Mouse (Mus musculus) megakaryocyte, embryonic 14.5 days (primary cell): ENCODE measurements around the gene Anapc15-ps. TPM values are rescaled to one million over a fixed set of nuclear protein-coding genes. Genes with fewer than 3 reads are reported as not detected.
"Not testable (repeated sequence)": the region's sequence is repeated elsewhere in the genome, so short reads cannot be mapped to it uniquely, and the experiment has no call there.

Experiments
- H3K27me3 ChIP-seq: replicated peaks from 2 replicates; pipeline ENCODE3; 2012; ENCODE audit warnings: inconsistent platforms
- H3K36me3 ChIP-seq: replicated peaks from 2 replicates; pipeline ENCODE3; 2012; ENCODE audit warnings: low read length, inconsistent platforms, mixed read lengths
- H3K4me1 ChIP-seq: 2 replicates; pipeline ENCODE4 v1.6.1; 2012; ENCODE audit warnings: inconsistent platforms
- H3K4me3 ChIP-seq: replicated peaks from 2 replicates; pipeline ENCODE3; 2012; ENCODE audit warnings: moderate library complexity, mild to moderate bottlenecking, inconsistent platforms
- H3K9me3 ChIP-seq: 2 replicates; pipeline ENCODE4 v1.6.1; 2012; ENCODE audit warnings: inconsistent platforms
- FLI1 ChIP-seq: IDR thresholded peaks from 2 replicates; pipeline ENCODE4 v1.6.1; 2012; ENCODE audit warnings: low read length, inconsistent platforms, mixed read lengths
- GATA1 ChIP-seq: IDR thresholded peaks from 3 replicates; pipeline ENCODE4 v1.6.1; 2012; ENCODE audit warnings: mixed read lengths, low read length, inconsistent platforms, borderline replicate concordance
- polyA plus RNA-seq: library from polyadenylated mRNA; stranded (reverse); fragments of >175 nt; gene quantifications from 2 replicates; pipeline ENCODE4 v1.2.3, GENCODE M21; 2012; ENCODE audit warnings: low replicate concordance; ENCODE audit not compliant: insufficient read depth

Anapc15-ps gene
- polyA plus RNA-seq, 1 experiment = not detected

DNA sequence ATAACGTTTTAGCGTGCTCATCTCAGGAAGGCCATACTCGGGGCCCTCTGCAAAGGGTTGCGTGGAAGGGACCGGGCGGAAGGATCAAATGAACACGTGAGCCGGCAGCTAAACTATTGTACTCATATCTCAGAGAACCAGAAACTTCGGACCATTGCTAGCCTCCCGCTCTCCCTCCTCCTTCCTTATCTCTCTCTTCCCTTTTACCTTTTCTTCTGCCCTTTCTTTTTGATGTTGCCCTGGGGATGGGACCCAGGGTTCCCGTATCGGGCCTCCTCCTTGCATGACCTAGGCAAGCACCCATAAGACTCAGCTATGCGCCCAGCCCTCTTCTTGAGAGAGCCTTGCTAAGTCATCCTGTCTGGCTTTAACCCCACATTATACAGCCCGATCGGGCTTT is 38.5 kb downstream of the Anapc15-ps start:
- peaks cover 26% of the 10 kb centered on the region for H3K4me1 ChIP-seq
- H3K36me3 ChIP-seq = no peaks in the 10 kb centered on the region
- TF ChIP-seq GATA1 = no peak
- no peak for TF ChIP-seq FLI1
- H3K4me3 ChIP-seq = no peak overlapping the region
- H3K9me3 ChIP-seq = peaks cover 3% of the 10 kb centered on the region; the same call in 1 of the 2 replicates
- H3K27me3 ChIP-seq = peaks cover 3% of the 10 kb centered on the region

GRCm38 (mm10) chr10:95634261-95634660 is 39.0 kb downstream of the Anapc15-ps start:
- peaks cover 3% of the 10 kb centered on the region; the same call in 1 of the 2 replicates for H3K9me3 ChIP-seq
- peaks cover 26% of the 10 kb centered on the region for H3K4me1 ChIP-seq
- no peak for TF ChIP-seq GATA1
- TF ChIP-seq FLI1 = no peak
- H3K36me3 ChIP-seq = no peaks in the 10 kb centered on the region
- H3K27me3 ChIP-seq = peaks cover 4% of the 10 kb centered on the region
- H3K4me3 ChIP-seq = no peak overlapping the region

DNA sequence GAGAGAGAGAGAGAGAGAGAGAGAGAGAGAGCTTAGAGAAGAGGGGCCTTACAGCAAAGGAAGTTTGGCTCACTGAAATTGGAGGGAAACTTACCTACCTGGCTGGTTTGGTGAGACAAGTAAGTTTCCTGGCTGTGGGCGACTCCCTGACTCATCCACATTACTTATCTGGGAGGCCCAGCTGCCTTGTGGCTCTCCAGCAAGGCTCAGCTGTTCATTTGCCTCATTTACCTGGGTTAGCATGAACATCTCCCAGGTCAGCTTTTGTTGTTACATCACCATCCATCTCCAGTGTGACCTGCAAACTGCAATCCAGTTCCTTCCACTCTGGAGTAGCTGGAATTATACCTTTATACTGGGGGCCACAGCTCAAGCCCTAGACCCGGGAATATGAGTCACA is 41.7 kb downstream of the Anapc15-ps start:
- Histone ChIP-seq H3K36me3 (no peaks in the 10 kb centered on the region), H3K4me3 (no peak overlapping the region), H3K9me3 (no peaks in the 10 kb centered on the region), H3K27me3 (peaks cover 9% of the 10 kb centered on the region), H3K4me1 (peaks cover 24% of the 10 kb centered on the region)
- TF ChIP-seq FLI1 (no peak), GATA1 (no peak)

DNA sequence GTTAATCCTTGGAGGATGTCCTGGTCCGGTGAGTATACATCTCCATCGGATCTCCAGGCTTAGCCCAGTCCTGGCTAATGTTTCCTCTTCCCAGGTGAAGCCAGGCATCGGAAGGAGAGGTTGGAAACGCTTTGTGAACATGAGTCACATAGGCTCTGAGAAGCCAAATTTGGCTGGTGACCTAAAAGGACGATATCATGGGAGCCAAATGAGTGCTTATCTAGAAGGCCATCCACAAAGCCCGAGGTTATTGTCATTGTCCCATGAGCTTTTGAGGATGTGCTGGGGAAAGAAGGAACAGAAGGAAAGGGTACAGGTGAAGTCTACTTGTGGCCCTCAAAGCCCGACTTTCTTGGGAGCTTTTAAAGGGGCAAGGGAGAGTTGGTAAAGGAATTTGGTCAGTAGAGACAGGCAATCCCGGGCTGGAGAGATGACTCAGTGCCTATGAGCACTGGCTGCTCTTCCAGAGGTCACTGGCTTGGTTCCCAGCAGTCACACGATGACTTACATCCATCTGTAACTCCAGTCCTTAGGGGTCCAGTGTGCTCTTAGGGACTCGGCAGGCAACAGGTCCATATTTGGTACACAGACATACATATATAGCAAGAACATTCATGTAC is 42.4 kb downstream of the Anapc15-ps start:
- no peaks in the 10 kb centered on the region for H3K9me3 ChIP-seq
- peaks cover 9% of the 10 kb centered on the region for H3K27me3 ChIP-seq
- H3K4me1 ChIP-seq = peaks cover 17% of the 10 kb centered on the region
- no peak overlapping the region for H3K4me3 ChIP-seq
- TF ChIP-seq GATA1 (no peak), FLI1 (no peak)
- H3K36me3 ChIP-seq = no peaks in the 10 kb centered on the region

DNA sequence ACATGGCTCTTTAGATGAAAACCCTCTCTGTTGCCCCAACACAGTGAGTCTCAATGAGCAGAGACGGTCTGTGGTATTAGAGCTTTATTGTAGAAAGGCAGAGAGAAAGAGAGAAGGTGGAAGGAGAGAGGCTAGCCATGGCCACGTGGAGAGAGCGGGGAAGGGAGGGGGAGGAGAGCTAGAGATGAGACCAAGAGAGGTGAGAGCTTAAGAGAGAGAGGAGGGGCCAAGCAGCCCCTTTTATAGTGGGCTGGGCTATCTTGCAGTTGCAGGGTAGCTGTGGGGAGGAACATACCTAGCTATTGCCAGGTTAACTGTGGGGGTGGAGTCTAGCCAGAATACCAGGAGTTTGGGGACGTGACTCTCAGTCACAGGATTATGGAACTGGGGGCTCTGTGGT is 43.1 kb downstream of the Anapc15-ps start:
- H3K4me3 ChIP-seq, H3K36me3 ChIP-seq, H3K27me3 ChIP-seq, H3K9me3 ChIP-seq: not testable (repeated sequence)
- H3K4me1 ChIP-seq = peaks cover 17% of the 10 kb centered on the region

GRCm38 (mm10) chr10:95628338-95628737 is 44.9 kb downstream of the Anapc15-ps start:
- H3K27me3 ChIP-seq = peaks cover 11% of the 10 kb centered on the region
- TF ChIP-seq FLI1 (no peak), GATA1 (no peak)
- no peak overlapping the region for H3K4me3 ChIP-seq
- H3K36me3 ChIP-seq = no peaks in the 10 kb centered on the region
- peaks cover 17% of the 10 kb centered on the region for H3K4me1 ChIP-seq
- H3K9me3 ChIP-seq = no peaks in the 10 kb centered on the region

- Histone ChIP-seq H3K9me3 (no peaks in the 10 kb centered on the region), H3K4me3 (no peak overlapping the region), H3K27me3 (peaks cover 13% of the 10 kb centered on the region), H3K36me3 (no peaks in the 10 kb centered on the region), H3K4me1 (peaks cover 17% of the 10 kb centered on the region)
- TF ChIP-seq FLI1 (no peak), GATA1 (no peak)
These were observed 45.9 kb downstream of the Anapc15-ps start for GRCm38 (mm10) chr10:95627381-95627780.

- Histone ChIP-seq H3K4me3 (no peak overlapping the region), H3K9me3 (no peaks in the 10 kb centered on the region), H3K36me3 (no peaks in the 10 kb centered on the region), H3K27me3 (peaks cover 13% of the 10 kb centered on the region), H3K4me1 (0 out of 2 replicates have a peak, but pooled peaks cover 4% of the 10 kb centered on the region)
- TF ChIP-seq GATA1 (no peak), FLI1 (no peak)
These were observed 48.0 kb downstream of the Anapc15-ps start for GRCm38 (mm10) chr10:95625300-95625699.

DNA sequence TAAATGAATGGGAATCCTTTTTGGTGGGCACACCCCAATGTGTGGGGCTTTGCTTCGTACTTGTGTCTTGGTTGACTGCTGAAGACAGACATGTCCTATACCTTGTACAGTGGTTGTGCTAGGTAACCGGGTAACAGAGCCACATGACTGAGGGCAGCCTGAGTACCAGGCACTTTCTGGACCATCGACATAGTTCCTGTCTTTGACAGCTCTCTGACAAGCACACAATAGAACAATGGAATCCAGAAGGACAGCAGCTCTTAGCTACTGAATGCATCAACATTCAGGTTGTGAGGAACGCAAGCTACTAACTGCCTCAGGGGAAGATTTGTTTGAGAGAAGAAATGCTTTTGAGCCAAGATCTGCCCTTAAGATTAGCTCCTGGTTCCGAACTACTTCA is 49.2 kb downstream of the Anapc15-ps start:
- Histone ChIP-seq H3K36me3 (no peaks in the 10 kb centered on the region), H3K9me3 (no peaks in the 10 kb centered on the region), H3K27me3 (peaks cover 6% of the 10 kb centered on the region), H3K4me3 (no peak overlapping the region), H3K4me1 (0 out of 2 replicates have a peak, but pooled peaks cover 4% of the 10 kb centered on the region)
- no peak for TF ChIP-seq GATA1

DNA sequence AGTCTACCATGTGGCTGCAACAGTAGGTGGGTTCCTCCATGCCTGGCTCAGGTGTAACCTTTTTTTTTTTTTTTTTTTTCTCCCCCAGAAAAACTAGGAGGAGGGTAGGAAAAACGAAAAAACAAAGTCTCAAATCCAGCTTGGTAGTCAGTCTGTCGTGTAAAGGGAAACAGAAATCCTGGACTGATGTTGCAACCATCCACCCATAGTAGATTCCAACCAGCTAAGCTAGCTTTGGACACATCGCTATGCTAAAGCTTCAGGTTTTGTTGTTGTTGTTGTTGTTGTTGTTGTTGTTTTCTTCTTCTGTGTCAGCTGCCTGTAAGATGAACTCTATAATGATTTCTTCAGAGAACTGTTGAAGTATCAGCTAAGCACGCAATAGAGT is 49.7 kb downstream of the Anapc15-ps start:
- peaks cover 6% of the 10 kb centered on the region for H3K27me3 ChIP-seq
- no peak overlapping the region for H3K4me3 ChIP-seq
- H3K36me3 ChIP-seq = no peaks in the 10 kb centered on the region
- no peaks in the 10 kb centered on the region for H3K9me3 ChIP-seq
- TF ChIP-seq FLI1 = no peak
- TF ChIP-seq GATA1 = no peak
- H3K4me1 ChIP-seq = 0 out of 2 replicates have a peak, but pooled peaks cover 4% of the 10 kb centered on the region

Other genes starting within 250 kb of the Anapc15-ps start
- gene Mrpl42, start 171.5 kb downstream of the Anapc15-ps start, polyA plus RNA-seq = 10.3 and 16.3 TPM in 2 replicates
- 8.5 and 45.8 TPM in 2 replicates for gene Ube2n, start 158.3 kb downstream of the Anapc15-ps start, polyA plus RNA-seq
- 15.9 and 18.1 TPM in 2 replicates for gene Nudt4, start 109.3 kb downstream of the Anapc15-ps start, polyA plus RNA-seq
- gene Gm33543, start 169.5 kb upstream of the Anapc15-ps start, polyA plus RNA-seq = not detected in 2 replicates